Mouse (Mus musculus) small intestine, adult 2 months (tissue): Measurements from ENCODE around the gene Slc25a16. TPM values are rescaled to one million over a fixed set of nuclear protein-coding genes. Genes with fewer than 3 reads are reported as not detected.

Source experiments
- H3K27ac ChIP-seq: fragments of 200-500 bp; 2 replicates; pipeline ENCODE4 v1.5.1; 2012; ENCODE audit warnings: low read depth, low read length, control low read depth, inconsistent platforms; ENCODE audit not compliant: insufficient read depth
- H3K27me3 ChIP-seq: fragments of 200-500 bp; 2 replicates; pipeline ENCODE4 v1.6.1; 2012; ENCODE audit warnings: mild to moderate bottlenecking, moderate library complexity, low read length, inconsistent platforms; ENCODE audit not compliant: control insufficient read depth, insufficient read depth
- H3K36me3 ChIP-seq: fragments of 200-500 bp; 2 replicates; pipeline ENCODE4 v1.6.1; 2012; ENCODE audit warnings: mild to moderate bottlenecking, low read length, control low read depth, inconsistent platforms; ENCODE audit not compliant: control insufficient read depth, insufficient read depth
- H3K4me1 ChIP-seq: fragments of 200-500 bp; 2 replicates; pipeline ENCODE4 v1.6.1; 2012; ENCODE audit warnings: low read length, inconsistent platforms, mixed read lengths; ENCODE audit not compliant: control insufficient read depth, insufficient read depth, insufficient read length
- H3K4me3 ChIP-seq: fragments of 200-500 bp; 2 replicates; pipeline ENCODE4 v1.5.1; 2012; ENCODE audit warnings: low read depth, mild to moderate bottlenecking, control low read depth, inconsistent platforms, low read length, moderate library complexity
- CTCF ChIP-seq: fragments of 200-500 bp; IDR thresholded peaks from 2 replicates; pipeline ENCODE4 v1.5.1; 2012; ENCODE audit warnings: low read depth, mild to moderate bottlenecking, control low read depth, inconsistent platforms, low read length, moderate library complexity, mixed read lengths; ENCODE audit not compliant: insufficient replicate concordance, insufficient read length; ENCODE audit errors: extremely low read depth
- POLR2A ChIP-seq: fragments of 200-500 bp; IDR thresholded peaks from 2 replicates; pipeline ENCODE4 v1.6.1; 2012; ENCODE audit warnings: low read depth, mild to moderate bottlenecking, control low read depth, inconsistent platforms, low read length, moderate library complexity
- WGBS: fragments of 180-500 bp; shearing (Covaris S2); methylation state at CpG from one replicate; pipeline ENCODE4 v1.1.7; 2018; 5-methylcytosine and 5-hydroxymethylcytosine counted together
- polyA plus RNA-seq: library from polyadenylated mRNA; depleted of rRNA; stranded (reverse); fragments of >200 nt; gene quantifications from 2 replicates; pipeline ENCODE4 v1.2.3, GENCODE M21; 2012

The Slc25a16 gene
- polyA plus RNA-seq, 1 experiment = 31.0 TPM

DNA sequence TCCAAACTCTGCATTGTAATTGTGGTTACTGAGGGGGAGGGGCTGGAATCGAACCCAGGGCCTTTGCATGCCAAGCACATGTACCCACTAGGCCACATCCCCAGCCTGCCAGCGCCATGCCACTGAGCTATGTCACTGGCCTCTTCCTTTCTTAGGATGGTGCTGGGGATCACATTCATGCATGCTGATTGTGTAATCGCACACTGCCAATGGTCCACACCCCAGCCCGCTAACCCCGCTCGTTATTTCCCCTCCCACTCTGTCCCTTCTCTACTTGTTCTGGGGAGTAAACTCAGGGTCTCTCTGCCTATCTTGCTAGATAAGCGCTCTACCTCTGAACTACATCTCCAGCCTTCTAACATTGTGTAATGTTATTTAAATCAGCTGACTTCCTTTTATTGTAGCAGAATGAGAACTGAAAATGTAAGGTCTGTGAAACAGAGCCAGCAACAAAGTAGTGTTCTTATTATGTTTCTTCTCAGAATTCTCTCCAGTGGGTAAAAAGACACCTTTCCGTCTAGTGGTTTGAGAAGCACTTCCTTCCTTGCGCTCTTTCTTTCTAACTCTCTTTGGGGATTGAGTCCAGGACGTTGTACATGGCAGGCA is 24.6 kb downstream of the Slc25a16 start:
- peaks cover 18% of the 10 kb centered on the region for H3K36me3 ChIP-seq
- H3K27ac ChIP-seq = no peak overlapping the region
- no peaks in the 10 kb centered on the region for H3K27me3 ChIP-seq
- TF ChIP-seq CTCF = no peak
- no peak for TF ChIP-seq POLR2A
- no peak overlapping the region for H3K4me3 ChIP-seq
- H3K4me1 ChIP-seq = no peaks in the 10 kb centered on the region
- 81% methylated on average over 10 of the region's 10 CpGs for WGBS

DNA sequence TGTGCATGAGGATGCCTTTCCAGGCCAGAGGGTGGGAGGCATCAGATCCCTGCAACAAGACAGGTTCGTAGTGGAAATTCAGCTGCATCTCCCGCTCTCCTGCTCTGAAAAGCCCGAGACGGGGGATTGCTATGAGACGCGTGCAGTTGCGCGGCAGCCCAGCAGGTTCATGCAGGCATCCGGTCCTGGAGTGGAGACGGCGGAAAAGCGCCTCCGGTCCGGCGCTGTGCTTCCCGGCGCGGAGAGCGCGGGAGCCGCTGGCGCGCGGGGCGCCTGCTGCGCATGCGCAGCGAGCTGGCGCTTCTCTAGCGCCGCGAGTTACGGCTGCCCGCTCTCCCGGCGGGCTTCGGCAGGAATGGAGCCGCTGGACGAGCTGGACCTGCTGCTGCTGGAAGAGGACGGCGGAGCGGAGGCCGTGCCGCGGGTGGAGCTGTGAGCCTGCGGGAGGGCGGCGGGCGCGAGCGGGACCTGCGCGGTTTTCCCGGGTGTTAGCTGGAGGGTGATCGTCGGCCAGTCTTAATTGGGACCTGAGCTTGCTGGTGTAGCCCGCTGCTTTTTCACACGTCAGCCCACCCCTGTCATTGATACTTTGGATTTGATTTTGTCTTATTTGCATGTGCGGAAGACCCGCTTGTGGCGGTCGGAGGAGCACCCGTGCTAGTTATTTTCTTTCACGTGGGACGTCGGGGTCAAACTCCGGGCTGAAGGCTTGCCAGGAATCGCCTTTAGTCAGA is 26.5 kb downstream of the Slc25a16 start, which contains the start of gene Dna2:
Gene Dna2, plus strand, starts transcription at position 289 of the 734 bp plus-strand sequence.
- no peak for TF ChIP-seq POLR2A
- no peak for TF ChIP-seq CTCF
- Histone ChIP-seq H3K27ac (no peak within 1 kb of the TSS; the same call in 1 of the 2 replicates), H3K4me1 (no peaks in the 10 kb centered on the region), H3K27me3 (no peaks in the 10 kb centered on the region), H3K4me3 (peak within 1 kb of the TSS; percentile 63), H3K36me3 (peaks cover 8% of the 10 kb centered on the region)
- WGBS = under 1% methylated on average over 64 of the region's 68 CpGs

DNA sequence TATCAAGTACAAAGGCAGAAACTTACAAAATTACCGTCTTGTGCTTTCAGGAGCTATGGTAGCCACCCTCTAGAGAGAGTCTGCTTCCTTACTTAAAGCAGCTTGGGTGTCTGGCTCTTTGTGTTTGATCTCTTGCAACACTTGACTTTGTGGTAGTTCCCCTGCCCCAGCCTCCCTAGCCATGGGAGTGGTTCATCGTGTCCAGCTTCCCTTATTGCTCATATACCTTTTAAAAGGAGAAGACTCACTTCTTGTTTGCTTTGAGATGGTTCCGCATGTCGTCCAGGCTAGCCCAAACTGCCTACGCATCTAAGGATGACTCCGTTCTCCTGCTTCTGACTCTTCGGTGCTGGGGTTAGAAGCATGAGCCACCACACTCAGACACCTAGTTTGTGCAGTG is 28.1 kb downstream of the Slc25a16 start:
- peaks cover 5% of the 10 kb centered on the region; the same call in 1 of the 2 replicates for H3K36me3 ChIP-seq
- no peaks in the 10 kb centered on the region for H3K4me1 ChIP-seq
- WGBS = 85% methylated on average over 7 of the region's 7 CpGs
- TF ChIP-seq CTCF (no peak), POLR2A (no peak)
- H3K4me3 ChIP-seq = no peak overlapping the region
- no peaks in the 10 kb centered on the region for H3K27me3 ChIP-seq
- no peak overlapping the region for H3K27ac ChIP-seq

DNA sequence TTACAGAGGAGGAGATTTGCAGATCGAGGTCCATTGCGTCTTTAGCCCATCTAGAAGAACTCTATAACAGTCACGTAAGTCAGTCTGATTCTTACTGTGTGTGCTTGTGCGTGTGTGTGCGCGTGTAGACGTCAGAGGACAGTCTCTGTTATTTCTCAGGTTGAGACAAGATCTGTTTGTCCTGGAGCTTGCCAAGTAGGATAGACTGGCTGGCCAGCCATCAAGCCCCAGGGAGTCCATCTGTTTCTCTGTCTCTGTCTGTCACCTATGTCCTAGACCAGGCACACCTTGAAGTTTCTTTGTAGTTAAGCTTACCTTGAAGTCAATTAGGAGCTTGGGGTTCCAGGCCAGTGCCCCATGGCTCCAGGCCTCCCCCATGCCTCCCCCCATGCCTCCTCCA is 43.5 kb downstream of the Slc25a16 start:
- H3K27ac ChIP-seq = no peak overlapping the region
- WGBS = 97% methylated on average over 7 of the region's 7 CpGs
- no peaks in the 10 kb centered on the region for H3K27me3 ChIP-seq
- no peak overlapping the region for H3K4me3 ChIP-seq
- H3K36me3 ChIP-seq = peaks cover 47% of the 10 kb centered on the region
- TF ChIP-seq POLR2A = no peak
- TF ChIP-seq CTCF = no peak
- H3K4me1 ChIP-seq = no peaks in the 10 kb centered on the region

DNA sequence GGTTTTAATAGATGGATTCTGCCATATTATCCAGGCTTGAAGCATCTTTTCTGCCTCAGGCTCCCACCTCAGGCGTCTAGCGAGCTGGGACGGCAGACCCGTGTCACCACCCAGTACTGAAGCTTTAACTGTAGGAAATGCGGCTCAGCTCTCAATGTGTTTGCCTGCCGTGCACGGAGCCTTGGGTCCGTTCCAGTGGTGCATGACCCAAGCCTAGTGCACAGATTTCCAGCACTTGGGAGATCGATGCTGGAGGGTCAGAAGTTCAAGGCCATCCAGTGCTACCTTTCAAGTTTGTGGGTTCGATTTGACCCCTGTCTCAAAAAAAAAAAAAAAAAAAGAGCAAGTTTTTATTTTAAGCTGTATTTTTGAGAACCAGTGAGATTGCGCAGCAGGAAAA is 45.4 kb downstream of the Slc25a16 start:
- no peaks in the 10 kb centered on the region for H3K4me1 ChIP-seq
- no peak overlapping the region for H3K27ac ChIP-seq
- no peaks in the 10 kb centered on the region for H3K27me3 ChIP-seq
- WGBS = 91% methylated on average over 11 of the region's 11 CpGs
- H3K4me3 ChIP-seq = no peak overlapping the region
- peaks cover 41% of the 10 kb centered on the region for H3K36me3 ChIP-seq
- TF ChIP-seq CTCF (no peak), POLR2A (no peak)

DNA sequence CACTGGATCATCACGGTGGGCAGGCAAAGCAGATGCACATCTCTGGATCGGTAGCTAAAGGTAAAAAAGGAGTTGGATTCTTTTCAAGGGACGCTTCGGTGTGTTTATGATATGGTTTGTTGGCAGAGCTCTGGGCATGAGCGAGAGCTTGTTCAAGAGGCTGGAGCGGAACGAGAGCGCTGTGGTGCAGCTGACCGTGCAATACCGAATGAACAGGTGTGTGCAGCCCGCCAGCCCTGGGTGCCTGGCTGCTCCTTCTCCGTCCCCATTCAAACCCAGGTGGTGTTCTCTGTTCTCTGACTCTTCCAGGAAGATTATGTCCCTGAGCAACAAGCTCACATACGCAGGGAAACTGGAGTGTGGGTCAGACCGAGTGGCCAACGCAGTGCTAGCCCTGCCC is 45.9 kb downstream of the Slc25a16 start:
- Histone ChIP-seq H3K27me3 (no peaks in the 10 kb centered on the region), H3K4me3 (no peak overlapping the region), H3K27ac (no peak overlapping the region), H3K4me1 (no peaks in the 10 kb centered on the region), H3K36me3 (peaks cover 40% of the 10 kb centered on the region)
- TF ChIP-seq CTCF (no peak), POLR2A (no peak)
- WGBS = 92% methylated on average over 15 of the region's 15 CpGs

DNA sequence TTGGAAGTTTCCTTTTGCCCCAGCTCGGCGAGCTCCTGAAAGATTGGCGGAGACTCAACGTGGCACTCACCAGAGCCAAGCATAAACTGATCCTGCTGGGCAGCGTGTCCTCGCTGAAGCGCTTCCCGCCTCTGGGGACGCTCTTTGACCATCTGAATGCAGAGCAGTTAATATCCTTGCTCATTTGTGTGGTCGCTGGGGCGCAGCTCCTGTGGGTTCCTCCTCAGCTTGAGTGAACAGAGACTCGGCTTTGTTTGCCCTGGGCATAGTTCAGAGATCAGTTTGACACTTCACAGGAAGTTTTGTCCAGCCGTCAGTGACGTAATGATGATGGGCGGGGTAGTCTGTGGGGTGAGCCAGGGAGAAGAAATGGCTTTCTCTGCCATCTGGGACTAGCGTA is 51.4 kb downstream of the Slc25a16 start:
- TF ChIP-seq POLR2A (no peak), CTCF (no peak)
- Histone ChIP-seq H3K4me1 (peaks cover 2% of the 10 kb centered on the region), H3K27me3 (no peaks in the 10 kb centered on the region), H3K27ac (no peak overlapping the region), H3K36me3 (peaks cover 17% of the 10 kb centered on the region), H3K4me3 (peak overlapping the region; percentile 42)
- 50% methylated on average over 16 of the region's 16 CpGs for WGBS
